Mouse (Mus musculus) embryonic facial prominence, embryonic 10.5 days (tissue): ENCODE measurements at regions not wholly inside any gene's neighbourhood (a gene's known extent, or its start where the extent isn't known, plus 50 kb on each side); places are given as distances from the start of the nearest gene placed in this dataset.

Source experiments
- DNase-seq: peaks from one replicate; pipeline ENCODE4 v3.0.0-alpha.2; 2017; ENCODE audit warnings: low spot score
- H3K27ac ChIP-seq: fragments of 300-500 bp; sonication (generic); replicated peaks from 2 replicates; pipeline ENCODE4 v1.5.1; 2016; ENCODE audit warnings: mild to moderate bottlenecking
- H3K27me3 ChIP-seq: fragments of 300-500 bp; sonication (generic); replicated peaks from 2 replicates; pipeline ENCODE4 v1.6.1; 2016; ENCODE audit warnings: low read depth, mild to moderate bottlenecking; ENCODE audit not compliant: poor library complexity, severe bottlenecking
- H3K36me3 ChIP-seq: fragments of 300-500 bp; sonication (generic); replicated peaks from 2 replicates; pipeline ENCODE4 v1.6.1; 2016; ENCODE audit warnings: mild to moderate bottlenecking, moderate library complexity
- H3K4me1 ChIP-seq: fragments of 300-500 bp; sonication (generic); 2 replicates; pipeline ENCODE4 v1.6.1; 2016
- H3K4me3 ChIP-seq: fragments of 300-500 bp; sonication (generic); 2 replicates; pipeline ENCODE4 v1.5.1; 2016; ENCODE audit warnings: mild to moderate bottlenecking, moderate library complexity
- H3K9me3 ChIP-seq: fragments of 300-500 bp; sonication (generic); 2 replicates; pipeline ENCODE4 v1.6.1; 2016; ENCODE audit warnings: mild to moderate bottlenecking
- WGBS: fragments of 180-500 bp; shearing (Covaris S2); methylation state at CpG from one replicate; pipeline ENCODE4 v1.1.7; 2016; 5-methylcytosine and 5-hydroxymethylcytosine counted together

GRCm38 (mm10) chr5:148633331-148633730 lies 80.7 kb upstream of the Ubl3 start:
- H3K4me3 ChIP-seq, result no peak overlapping the region
- 83% methylated on average over 6 of the region's 6 CpGs for WGBS
- peaks cover 9% of the 10 kb centered on the region; the same call in 1 of the 2 replicates for H3K27me3 ChIP-seq
- DNase-seq, result no peak
- H3K4me1 ChIP-seq, result peaks cover 20% of the 10 kb centered on the region
- no peak overlapping the region; the same call in 1 of the 2 replicates for H3K27ac ChIP-seq
- H3K36me3 ChIP-seq, result no peaks in the 10 kb centered on the region
- no peaks in the 10 kb centered on the region for H3K9me3 ChIP-seq

- H3K4me3 ChIP-seq, result no peak overlapping the region
- no peaks in the 10 kb centered on the region for H3K9me3 ChIP-seq
- peaks cover 6% of the 10 kb centered on the region; the same call in 1 of the 2 replicates for H3K27me3 ChIP-seq
- H3K4me1 ChIP-seq, result peaks cover 20% of the 10 kb centered on the region
- DNase-seq, result no peak
- no peak overlapping the region for H3K27ac ChIP-seq
- WGBS, result 79% methylated on average over 11 of the region's 11 CpGs
- H3K36me3 ChIP-seq, result no peaks in the 10 kb centered on the region
Measured at GRCm38 (mm10) chr5:148632516-148633170, 80.1 kb upstream of the Ubl3 start.

- Histone ChIP-seq H3K4me1 (peaks cover 20% of the 10 kb centered on the region), H3K4me3 (no peak overlapping the region), H3K36me3 (no peaks in the 10 kb centered on the region), H3K27ac (no peak overlapping the region), H3K9me3 (no peaks in the 10 kb centered on the region), H3K27me3 (no peaks in the 10 kb centered on the region)
- 87% methylated on average over 5 of the region's 5 CpGs for WGBS
- DNase-seq, result no peak
Measured at GRCm38 (mm10) chr5:148631566-148631965, 79.0 kb upstream of the Ubl3 start.

- 95% methylated on average over 5 of the region's 5 CpGs for WGBS
- H3K27ac ChIP-seq, result no peak overlapping the region
- DNase-seq, result no peak
- peaks cover 8% of the 10 kb centered on the region; the same call in 1 of the 2 replicates for H3K4me1 ChIP-seq
- no peak overlapping the region for H3K4me3 ChIP-seq
- H3K9me3 ChIP-seq, result no peaks in the 10 kb centered on the region
- no peaks in the 10 kb centered on the region for H3K27me3 ChIP-seq
- no peaks in the 10 kb centered on the region for H3K36me3 ChIP-seq
Measured at GRCm38 (mm10) chr5:148626014-148626413, 73.4 kb upstream of the Ubl3 start.

GRCm38 (mm10) chr5:148624649-148625405 lies 72.2 kb upstream of the Ubl3 start:
- H3K4me1 ChIP-seq, result peaks cover 11% of the 10 kb centered on the region; the same call in 1 of the 2 replicates
- no peaks in the 10 kb centered on the region for H3K36me3 ChIP-seq
- no peaks in the 10 kb centered on the region for H3K9me3 ChIP-seq
- H3K27me3 ChIP-seq, result no peaks in the 10 kb centered on the region
- H3K4me3 ChIP-seq, result no peak overlapping the region
- H3K27ac ChIP-seq, result 0 out of 2 replicates have a peak overlapping the region, but pooled peaks have one; percentile 14
- WGBS, result 83% methylated on average over 21 of the region's 21 CpGs
- DNase-seq, result no peak

- WGBS, result 49% methylated on average over 10 of the region's 10 CpGs
- H3K27ac ChIP-seq, result no peak overlapping the region
- H3K4me3 ChIP-seq, result no peak overlapping the region
- no peaks in the 10 kb centered on the region for H3K36me3 ChIP-seq
- H3K27me3 ChIP-seq, result no peaks in the 10 kb centered on the region
- peaks cover 15% of the 10 kb centered on the region for H3K4me1 ChIP-seq
- no peak for DNase-seq
- H3K9me3 ChIP-seq, result peaks cover 8% of the 10 kb centered on the region; the same call in 1 of the 2 replicates
Measured at GRCm38 (mm10) chr5:148620895-148621786, 68.6 kb upstream of the Ubl3 start.

- no peaks in the 10 kb centered on the region for H3K27me3 ChIP-seq
- peaks cover 21% of the 10 kb centered on the region for H3K4me1 ChIP-seq
- H3K36me3 ChIP-seq, result no peaks in the 10 kb centered on the region
- no peak overlapping the region for H3K4me3 ChIP-seq
- 87% methylated on average over 2 of the region's 2 CpGs for WGBS
- no peak overlapping the region for H3K27ac ChIP-seq
- H3K9me3 ChIP-seq, result peaks cover 8% of the 10 kb centered on the region; the same call in 1 of the 2 replicates
- DNase-seq, result no peak
Measured at GRCm38 (mm10) chr5:148619917-148620316, 67.3 kb upstream of the Ubl3 start.

- DNase-seq, result no peak
- Histone ChIP-seq H3K9me3 (peaks cover 8% of the 10 kb centered on the region; the same call in 1 of the 2 replicates), H3K4me3 (no peak overlapping the region), H3K27me3 (no peaks in the 10 kb centered on the region), H3K36me3 (no peaks in the 10 kb centered on the region), H3K27ac (peak overlapping the region; percentile 72; the same call in 1 of the 2 replicates), H3K4me1 (peaks cover 16% of the 10 kb centered on the region)
- WGBS, result 84% methylated on average over 3 of the region's 3 CpGs
Measured at GRCm38 (mm10) chr5:148616426-148616825, 63.8 kb upstream of the Ubl3 start.

- H3K27ac ChIP-seq, result peak overlapping the region; percentile 72
- H3K27me3 ChIP-seq, result no peaks in the 10 kb centered on the region
Measured at GRCm38 (mm10) chr5:148615706-148616366, 63.2 kb upstream of the Ubl3 start.

GRCm38 (mm10) chr5:148615117-148615516 lies 62.5 kb upstream of the Ubl3 start:
- Histone ChIP-seq H3K4me1 (peaks cover 15% of the 10 kb centered on the region), H3K36me3 (no peaks in the 10 kb centered on the region), H3K4me3 (no peak overlapping the region), H3K27me3 (no peaks in the 10 kb centered on the region), H3K9me3 (peaks cover 8% of the 10 kb centered on the region; the same call in 1 of the 2 replicates), H3K27ac (no peak overlapping the region)
- DNase-seq, result no peak
- WGBS, result 89% methylated on average over 14 of the region's 14 CpGs

More at GRCm38 (mm10) chr5:148615706-148616366, 63.2 kb upstream of the Ubl3 start:
- peak; percentile 55 for DNase-seq
- Histone ChIP-seq H3K4me3 (no peak overlapping the region), H3K9me3 (peaks cover 8% of the 10 kb centered on the region; the same call in 1 of the 2 replicates), H3K36me3 (no peaks in the 10 kb centered on the region), H3K4me1 (peaks cover 16% of the 10 kb centered on the region)
- 60% methylated on average over 10 of the region's 10 CpGs for whole genome bisulfite sequencing

- Histone ChIP-seq H3K4me3 (no peak overlapping the region), H3K4me1 (peaks cover 34% of the 10 kb centered on the region), H3K27ac (no peak overlapping the region), H3K9me3 (no peaks in the 10 kb centered on the region), H3K36me3 (no peaks in the 10 kb centered on the region), H3K27me3 (no peaks in the 10 kb centered on the region)
- 58% methylated on average over 5 of the region's 5 CpGs for WGBS
- DNase-seq, result no peak
Measured at GRCm38 (mm10) chr5:148611323-148611722, 58.7 kb upstream of the Ubl3 start.

GRCm38 (mm10) chr5:148609506-148609880 lies 56.9 kb upstream of the Ubl3 start:
- no peaks in the 10 kb centered on the region for H3K9me3 ChIP-seq
- WGBS, result 72% methylated on average over 9 of the region's 9 CpGs
- H3K4me1 ChIP-seq, result peaks cover 26% of the 10 kb centered on the region
- no peak for DNase-seq
- no peak overlapping the region for H3K4me3 ChIP-seq
- peak overlapping the region; percentile 59; the same call in 1 of the 2 replicates for H3K27ac ChIP-seq
- no peaks in the 10 kb centered on the region for H3K27me3 ChIP-seq
- no peaks in the 10 kb centered on the region for H3K36me3 ChIP-seq
